Mouse (Mus musculus): ENCODE data around the gene Nudt19.
"Not testable (repeated sequence)": the region's sequence is repeated elsewhere in the genome, so short reads cannot be mapped to it uniquely, and the experiment has no call there.

The Nudt19 gene

GRCm38 (mm10) chr7:35556205-35556603 is at the start of gene Nudt19:
Gene Nudt19 (minus strand): TSS chr7:35556304.
- no peak for DNase-seq (ENCODE audit: extremely low read depth, low read depth, low spot score)

- DNase-seq (ENCODE audit: extremely low read depth, low read depth, low spot score), result no peak
Measured at GRCm38 (mm10) chr7:35602766-35603165, 46.7 kb upstream of the Nudt19 start.

- DNase-seq (ENCODE audit: extremely low read depth, low read depth, low spot score), result no peak
Measured at GRCm38 (mm10) chr7:35601106-35601505, 45.0 kb upstream of the Nudt19 start.

- no peak for DNase-seq (ENCODE audit: extremely low read depth, low read depth, low spot score)
Measured at GRCm38 (mm10) chr7:35600031-35600430, 43.9 kb upstream of the Nudt19 start.

DNA sequence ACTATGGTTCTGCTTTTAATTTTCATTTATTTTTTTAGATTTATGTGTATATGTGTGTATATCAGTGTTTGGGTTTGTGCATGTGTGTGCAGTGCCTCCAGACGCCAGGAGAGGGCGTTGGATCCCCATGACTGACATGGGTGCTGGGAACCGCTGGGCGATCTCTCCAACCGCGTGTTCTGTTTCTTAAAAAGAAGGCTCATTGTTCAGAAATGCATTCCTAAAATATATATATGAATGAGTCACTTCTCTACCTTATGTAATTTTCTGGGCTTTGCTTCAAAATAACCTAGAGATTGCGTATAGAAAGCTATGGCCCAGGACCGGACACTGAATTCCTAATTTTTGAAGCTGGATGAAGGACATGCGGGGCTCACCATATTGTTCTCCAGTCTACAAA is 43.4 kb upstream of the Nudt19 start:
- DNase-seq (ENCODE audit: extremely low read depth, low read depth, low spot score), result no peak

DNA sequence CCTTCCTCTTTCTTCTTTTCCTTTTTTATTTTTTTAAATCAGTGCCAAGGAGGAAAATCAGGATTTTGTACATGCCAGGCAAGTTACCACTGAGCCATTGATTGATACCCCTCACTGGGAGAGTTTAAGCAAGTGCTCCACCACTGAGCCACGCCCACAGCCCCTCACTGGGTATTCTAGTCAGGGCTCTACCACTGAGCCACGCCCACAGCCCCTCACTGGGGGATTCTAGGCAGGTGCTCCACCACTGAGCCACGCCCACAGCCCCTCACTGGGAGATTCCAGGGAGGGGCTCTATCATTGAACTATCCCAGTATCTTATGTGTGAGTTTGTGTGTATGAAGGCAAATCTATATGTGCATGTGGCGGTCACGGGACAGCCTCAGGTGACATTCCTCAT is 38.2 kb upstream of the Nudt19 start:
- DNase-seq (ENCODE audit: extremely low read depth, low read depth, low spot score), result no peak

DNA sequence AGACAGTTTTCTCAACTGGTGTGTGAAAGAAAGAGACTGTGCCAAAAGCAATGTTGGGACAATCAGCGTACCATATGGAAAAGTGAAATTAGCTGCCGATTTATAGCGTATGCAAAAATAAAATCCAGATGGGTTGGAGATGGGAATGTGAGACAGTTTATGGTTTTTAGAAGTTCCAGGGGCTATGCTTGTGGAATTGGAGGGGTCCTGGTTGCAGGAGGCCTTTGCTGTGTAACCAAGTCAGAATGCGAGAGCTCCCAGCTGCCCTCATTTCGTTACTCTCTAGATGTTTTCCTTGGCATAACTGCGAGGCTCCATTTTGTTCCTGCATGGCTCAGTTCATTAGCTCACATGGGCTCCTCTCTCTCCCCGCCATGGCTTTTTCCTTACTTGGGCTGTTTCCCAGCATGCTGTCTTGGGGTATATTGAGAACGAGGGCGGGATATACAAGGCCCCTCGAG is 34.7 kb upstream of the Nudt19 start:
- no peak for DNase-seq (ENCODE audit: extremely low read depth, low read depth, low spot score)

GRCm38 (mm10) chr7:35589485-35589884 is 33.4 kb upstream of the Nudt19 start:
- DNase-seq (ENCODE audit: extremely low read depth, low read depth, low spot score), result no peak

- DNase-seq (ENCODE audit: extremely low read depth, low read depth, low spot score), result no peak
Measured at GRCm38 (mm10) chr7:35588680-35589428, 32.8 kb upstream of the Nudt19 start.

DNA sequence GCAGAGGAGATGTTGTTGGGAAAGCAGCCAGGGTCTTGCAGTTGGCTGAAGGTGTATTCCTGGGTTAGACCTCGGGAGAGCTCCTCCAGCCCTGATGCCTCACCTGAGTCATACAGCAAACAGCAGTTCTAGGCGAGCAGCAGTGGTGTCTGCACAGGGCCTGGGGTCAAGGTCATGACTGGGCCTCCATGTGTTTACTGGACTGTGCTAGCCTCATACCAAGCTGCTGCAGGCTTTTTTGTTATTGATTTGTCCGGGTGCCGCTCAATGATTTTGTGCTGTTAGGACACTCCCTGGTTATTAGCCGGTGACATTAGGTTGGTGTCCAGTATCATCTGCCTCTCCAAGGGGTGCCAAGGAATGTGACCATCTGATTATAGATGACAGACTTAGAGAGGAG is 31.6 kb upstream of the Nudt19 start:
- DNase-seq (ENCODE audit: extremely low read depth, low read depth, low spot score), result no peak

GRCm38 (mm10) chr7:35586906-35587445 is 30.9 kb upstream of the Nudt19 start:
- no peak for DNase-seq (ENCODE audit: extremely low read depth, low read depth, low spot score)

DNA sequence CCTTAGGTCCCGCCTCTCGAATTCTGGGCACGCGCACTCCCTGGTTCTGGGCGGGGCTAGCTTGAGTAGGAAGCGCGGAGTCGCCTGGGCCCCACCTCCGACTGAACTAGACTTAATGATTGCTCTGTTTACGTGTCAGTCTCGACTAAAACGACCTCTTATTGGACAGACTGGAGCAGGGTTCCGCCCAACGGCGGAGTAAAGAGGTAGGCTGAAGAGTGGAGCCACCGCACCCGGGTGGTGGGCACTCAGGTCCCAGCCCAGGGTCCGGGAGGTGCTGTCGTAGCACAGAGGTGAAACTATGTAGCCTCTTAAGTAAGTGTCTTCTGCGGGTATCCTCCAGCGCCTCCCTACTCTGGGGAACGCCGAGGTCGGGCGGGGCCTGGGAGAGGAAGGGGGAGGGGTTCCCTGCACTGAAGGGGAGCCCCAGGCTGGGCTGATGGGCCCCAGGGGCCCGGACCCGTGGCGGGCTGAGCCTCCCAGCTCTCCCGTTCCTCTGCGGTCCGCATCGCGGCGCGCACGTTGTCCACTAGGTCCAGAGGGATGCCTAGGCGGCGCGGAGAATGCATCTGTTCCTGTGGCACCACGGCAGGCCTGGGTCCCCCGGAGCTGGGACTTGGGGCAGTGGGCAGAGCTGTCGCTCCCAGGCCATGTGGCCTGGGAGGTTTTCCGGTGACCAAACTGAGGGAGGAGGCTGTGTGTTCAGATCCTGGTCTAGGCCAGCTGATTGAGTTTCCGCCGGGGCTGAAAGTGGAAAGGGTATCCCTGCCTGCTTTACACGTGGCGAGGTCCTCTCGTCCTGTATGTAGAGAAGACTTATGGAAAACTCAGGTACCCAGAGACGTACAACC is 30.2 kb upstream of the Nudt19 start, which contains the start of gene Ankrd27:
Ankrd27 (plus strand) TSS at position 190 of the 851 bp plus-strand sequence.
- DNase-seq (ENCODE audit: extremely low read depth, low read depth, low spot score), result peak; percentile 65

DNA sequence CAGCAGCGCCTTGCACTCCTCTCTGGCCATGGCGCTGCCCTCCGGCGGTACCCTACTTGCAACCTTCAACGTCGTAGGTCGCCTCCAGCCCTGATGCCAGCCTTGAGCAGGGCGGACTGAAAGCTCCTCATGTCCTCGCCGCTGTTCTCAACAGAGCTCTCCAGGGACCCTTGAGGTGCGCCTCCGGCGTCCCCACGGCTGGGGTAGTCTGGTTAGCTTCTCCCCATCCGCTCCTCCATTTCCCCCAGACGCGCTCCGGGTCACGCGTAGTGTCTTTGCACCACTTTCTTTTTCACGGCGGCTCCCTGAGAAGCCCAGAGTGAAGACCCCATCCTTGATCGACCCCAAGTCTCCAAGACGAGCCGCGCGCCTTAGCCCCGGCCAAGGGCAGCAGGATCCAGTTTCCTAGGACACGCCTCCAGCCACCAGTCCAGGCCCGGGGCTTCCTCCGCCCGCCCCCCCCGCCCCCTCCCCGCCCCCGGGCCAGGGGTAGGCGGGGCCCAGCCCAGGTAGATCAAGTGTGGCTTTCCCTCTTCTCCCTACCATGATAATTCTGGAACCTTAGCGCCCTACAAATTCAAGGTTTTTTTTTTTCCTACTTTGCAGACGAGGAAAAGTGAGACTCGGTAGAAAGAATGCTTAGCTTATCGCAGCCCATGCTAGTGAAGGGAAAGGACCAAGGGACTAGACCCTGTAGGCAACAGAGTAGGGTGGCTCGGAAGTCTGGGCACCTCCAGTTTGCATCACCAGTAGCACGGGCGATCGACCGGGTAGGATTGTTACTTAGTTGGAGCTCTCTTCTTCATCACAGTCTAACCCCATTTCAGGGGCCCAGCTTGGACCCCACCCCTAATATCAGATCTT is 29.3 kb upstream of the Nudt19 start, which contains the start of gene Rgs9bp:
Rgs9bp (minus strand) TSS at position 392 of the 864 bp plus-strand sequence.
- DNase-seq (ENCODE audit: extremely low read depth, low read depth, low spot score), result no peak

- DNase-seq (ENCODE audit: extremely low read depth, low read depth, low spot score), result no peak
Measured at GRCm38 (mm10) chr7:35584786-35585190, 28.7 kb upstream of the Nudt19 start.

GRCm38 (mm10) chr7:35584068-35584785 is 28.1 kb upstream of the Nudt19 start:
- DNase-seq (ENCODE audit: extremely low read depth, low read depth, low spot score), result no peak

DNA sequence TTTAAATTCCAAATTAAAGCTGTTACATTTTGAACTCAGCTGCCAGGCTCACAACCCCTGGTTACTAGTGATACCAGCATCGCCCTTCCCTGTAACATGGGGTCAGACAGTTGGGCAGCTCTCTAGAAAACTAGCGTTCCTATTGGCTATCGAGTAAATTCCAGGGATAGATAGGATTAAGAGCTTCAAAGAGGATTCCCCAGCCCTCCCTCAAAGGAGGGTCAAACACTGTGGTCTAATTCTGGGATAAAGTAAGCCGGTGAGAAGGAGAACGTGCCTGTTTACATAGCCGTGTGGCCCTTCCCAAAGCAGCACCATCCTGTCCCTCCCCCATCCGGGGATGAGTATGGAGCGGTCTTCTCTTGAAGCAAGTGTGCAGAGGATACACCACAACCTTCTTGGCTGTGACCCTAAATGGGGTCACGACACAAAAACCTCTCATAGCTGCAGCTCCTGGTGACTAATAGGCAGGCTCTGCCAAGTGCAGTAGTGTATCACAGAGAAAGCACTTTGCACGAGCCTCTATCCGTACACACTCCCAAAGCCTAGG is 27.4 kb upstream of the Nudt19 start:
- no peak for DNase-seq (ENCODE audit: extremely low read depth, low read depth, low spot score)

- DNase-seq (ENCODE audit: extremely low read depth, low read depth, low spot score), result no peak
Measured at GRCm38 (mm10) chr7:35582719-35583118, 26.6 kb upstream of the Nudt19 start.

GRCm38 (mm10) chr7:35579849-35580248 is 23.7 kb upstream of the Nudt19 start:
- no peak for DNase-seq (ENCODE audit: extremely low read depth, low read depth, low spot score)

- not testable (repeated sequence) for DNase-seq (ENCODE audit: extremely low read depth, low read depth, low spot score)
Measured at GRCm38 (mm10) chr7:35570883-35571282, 14.8 kb upstream of the Nudt19 start.

DNA sequence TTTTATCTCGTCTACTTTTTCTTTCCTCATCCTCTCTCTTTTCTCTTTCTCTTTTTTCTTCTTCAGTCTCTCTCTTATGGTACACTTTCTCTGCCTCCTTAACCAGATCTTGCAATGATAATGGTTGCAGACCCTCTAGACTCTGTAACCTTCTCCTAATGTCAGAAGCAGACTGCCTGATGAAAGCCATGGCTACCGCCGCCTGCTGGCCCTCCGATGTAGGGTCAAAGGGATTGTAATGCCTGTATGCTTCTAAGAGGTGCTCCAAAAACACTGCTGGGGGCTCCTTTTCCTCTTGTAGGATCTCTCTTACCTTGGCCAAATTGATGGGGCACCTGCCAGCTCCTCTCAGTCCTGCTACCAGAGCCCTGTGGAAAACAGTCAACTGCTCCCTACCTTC is 13.6 kb upstream of the Nudt19 start:
- not testable (repeated sequence) for DNase-seq (ENCODE audit: extremely low read depth, low read depth, low spot score)

Data from fat pad, adult 2 months (tissue).